Mouse (Mus musculus) midbrain, embryonic 12.5 days (tissue): ENCODE measurements around the gene Slc7a15. TPM values are rescaled to one million over a fixed set of nuclear protein-coding genes. Genes with fewer than 3 reads are reported as not detected.
A peak's percentile ranks its signal among the peaks of the same experiment; 100 is the strongest.
"Not testable (repeated sequence)": the region's sequence is repeated elsewhere in the genome, so short reads cannot be mapped to it uniquely, and the experiment has no call there.

Experiments used
- ATAC-seq: fragments of 200-750 bp; cut with Nextera tagmentation; 2 replicates; pipeline ENCODE4 v1.8.0; 2017; ENCODE audit warnings: low read depth, moderate TSS enrichment, moderate library complexity; ENCODE audit not compliant: low FRiP score
- H3K27ac ChIP-seq: fragments of 300-500 bp; sonication (generic); replicated peaks from 2 replicates; pipeline ENCODE4 v1.5.1; 2016; ENCODE audit warnings: mild to moderate bottlenecking
- H3K27me3 ChIP-seq: fragments of 300-500 bp; sonication (generic); 2 replicates; pipeline ENCODE4 v1.6.1; 2016; ENCODE audit warnings: mild to moderate bottlenecking
- H3K36me3 ChIP-seq: fragments of 300-500 bp; sonication (generic); 2 replicates; pipeline ENCODE4 v1.6.1; 2016
- H3K4me1 ChIP-seq: fragments of 300-500 bp; sonication (generic); 2 replicates; pipeline ENCODE4 v1.6.1; 2016
- H3K4me2 ChIP-seq: fragments of 300-500 bp; sonication (generic); replicated peaks from 2 replicates; pipeline ENCODE4 v1.6.1; 2016; ENCODE audit warnings: mild to moderate bottlenecking, moderate library complexity
- H3K4me3 ChIP-seq: fragments of 300-500 bp; sonication (generic); 2 replicates; pipeline ENCODE4 v1.5.1; 2016; ENCODE audit warnings: mild to moderate bottlenecking
- H3K9ac ChIP-seq: fragments of 300-500 bp; sonication (generic); replicated peaks from 2 replicates; pipeline ENCODE4 v1.6.1; 2016; ENCODE audit warnings: mild to moderate bottlenecking, moderate library complexity
- H3K9me3 ChIP-seq: fragments of 300-500 bp; sonication (generic); 2 replicates; pipeline ENCODE4 v1.6.1; 2016; ENCODE audit warnings: mild to moderate bottlenecking
- WGBS: fragments of 180-500 bp; shearing (Covaris S2); methylation state at CpG from one replicate; pipeline ENCODE4 v1.1.7; 2016; 5-methylcytosine and 5-hydroxymethylcytosine counted together
- polyA plus RNA-seq: library from polyadenylated mRNA; unstranded; fragments of >200 nt; fragmentation: Nextera tagmentation; extraction: Ambion mirVana; gene quantifications from 2 replicates; pipeline ENCODE4 v1.2.1, GENCODE M21; 2016

The Slc7a15 gene
- polyA plus RNA-seq: not detected in 2 replicates

- H3K36me3 ChIP-seq, H3K9ac ChIP-seq, H3K9me3 ChIP-seq, H3K4me2 ChIP-seq, ATAC-seq, H3K27me3 ChIP-seq, H3K27ac ChIP-seq, H3K4me1 ChIP-seq, H3K4me3 ChIP-seq: not testable (repeated sequence)
- 95% methylated on average over 7 of the region's 7 CpGs for WGBS
Observed at GRCm38 (mm10) chr12:8598966-8599365, at the start of gene Slc7a15. Gene Slc7a15 (minus strand): TSS chr12:8599066.

- not testable (repeated sequence) for H3K4me2 ChIP-seq, H3K36me3 ChIP-seq, H3K4me3 ChIP-seq, H3K27me3 ChIP-seq, H3K9ac ChIP-seq, H3K9me3 ChIP-seq, H3K27ac ChIP-seq, H3K4me1 ChIP-seq, ATAC-seq
- WGBS: 74% methylated on average over 8 of the region's 8 CpGs
Observed at GRCm38 (mm10) chr12:8648211-8648610, 49.3 kb upstream of the Slc7a15 start.

- 7% methylated on average over 10 of the region's 10 CpGs for WGBS
- no peaks in the 10 kb centered on the region for H3K27me3 ChIP-seq
- ATAC-seq: peak; percentile 65
Observed at GRCm38 (mm10) chr12:8641425-8641735, 42.5 kb upstream of the Slc7a15 start.

GRCm38 (mm10) chr12:8640711-8641424 lies 42.0 kb upstream of the Slc7a15 start:
- Histone ChIP-seq H3K27me3 (no peaks in the 10 kb centered on the region), H3K4me3 (peak overlapping the region; percentile 83), H3K4me2 (peak overlapping the region; percentile 56), H3K9ac (peak overlapping the region; percentile 80), H3K27ac (peak overlapping the region; percentile 92), H3K9me3 (no peaks in the 10 kb centered on the region), H3K4me1 (no peaks in the 10 kb centered on the region), H3K36me3 (no peaks in the 10 kb centered on the region)
- ATAC-seq: peak; percentile 99
- under 1% methylated on average over 41 of the region's 47 CpGs for WGBS

More at GRCm38 (mm10) chr12:8641425-8641735, 42.5 kb upstream of the Slc7a15 start:
- H3K4me2 ChIP-seq: peak overlapping the region; percentile 56
- H3K4me1 ChIP-seq: no peaks in the 10 kb centered on the region
- H3K9me3 ChIP-seq: no peaks in the 10 kb centered on the region
- H3K27ac ChIP-seq: peak overlapping the region; percentile 92; the same call in 1 of the 2 replicates
- H3K4me3 ChIP-seq: peak overlapping the region; percentile 83
- peak overlapping the region; percentile 80 for H3K9ac ChIP-seq
- no peaks in the 10 kb centered on the region for H3K36me3 ChIP-seq

- Histone ChIP-seq H3K9ac (peak overlapping the region; percentile 28; the same call in 1 of the 2 replicates), H3K4me3 (peak overlapping the region; percentile 83), H3K4me2 (peak overlapping the region; percentile 56)
- WGBS: 6% methylated on average over 2 of the region's 2 CpGs
- H3K27me3 ChIP-seq, H3K27ac ChIP-seq, H3K36me3 ChIP-seq, H3K9me3 ChIP-seq, ATAC-seq, H3K4me1 ChIP-seq: not testable (repeated sequence)
Observed at GRCm38 (mm10) chr12:8640186-8640585, 41.3 kb upstream of the Slc7a15 start.

- not testable (repeated sequence) for H3K4me3 ChIP-seq, H3K9me3 ChIP-seq, H3K4me2 ChIP-seq, H3K9ac ChIP-seq, H3K27ac ChIP-seq, ATAC-seq, H3K4me1 ChIP-seq, H3K27me3 ChIP-seq, H3K36me3 ChIP-seq
- WGBS: 72% methylated on average over 10 of the region's 10 CpGs
Observed at GRCm38 (mm10) chr12:8638411-8639087, 39.7 kb upstream of the Slc7a15 start.

GRCm38 (mm10) chr12:8636945-8637344 lies 38.1 kb upstream of the Slc7a15 start:
- H3K36me3 ChIP-seq: no peaks in the 10 kb centered on the region
- no peaks in the 10 kb centered on the region for H3K4me1 ChIP-seq
- H3K9ac ChIP-seq: no peak overlapping the region
- 96% methylated on average over 14 of the region's 14 CpGs for WGBS
- H3K9me3 ChIP-seq: no peaks in the 10 kb centered on the region
- H3K27ac ChIP-seq: no peak overlapping the region
- no peak for ATAC-seq
- no peak overlapping the region for H3K4me3 ChIP-seq
- no peaks in the 10 kb centered on the region for H3K27me3 ChIP-seq
- no peak overlapping the region for H3K4me2 ChIP-seq

- no peak overlapping the region for H3K4me2 ChIP-seq
- 94% methylated on average over 4 of the region's 4 CpGs for WGBS
- ATAC-seq: 0 out of 2 replicates have a peak, but pooled peaks have one; percentile 53
Observed at GRCm38 (mm10) chr12:8635546-8635945, 36.7 kb upstream of the Slc7a15 start.

GRCm38 (mm10) chr12:8634306-8634705 lies 35.4 kb upstream of the Slc7a15 start:
- H3K27me3 ChIP-seq: no peaks in the 10 kb centered on the region
- H3K4me2 ChIP-seq: no peak overlapping the region
- no peaks in the 10 kb centered on the region for H3K4me1 ChIP-seq
- no peak overlapping the region for H3K9ac ChIP-seq
- 95% methylated on average over 1 of the region's 1 CpGs for WGBS
- no peak overlapping the region for H3K4me3 ChIP-seq
- no peaks in the 10 kb centered on the region for H3K9me3 ChIP-seq
- no peaks in the 10 kb centered on the region for H3K36me3 ChIP-seq
- no peak overlapping the region for H3K27ac ChIP-seq
- no peak for ATAC-seq

More at GRCm38 (mm10) chr12:8635546-8635945, 36.7 kb upstream of the Slc7a15 start:
- no peak overlapping the region for H3K9ac ChIP-seq
- no peaks in the 10 kb centered on the region for H3K36me3 ChIP-seq
- H3K4me3 ChIP-seq: no peak overlapping the region
- H3K27ac ChIP-seq: no peak overlapping the region
- H3K27me3 ChIP-seq: no peaks in the 10 kb centered on the region
- no peaks in the 10 kb centered on the region for H3K4me1 ChIP-seq
- no peaks in the 10 kb centered on the region for H3K9me3 ChIP-seq

- ATAC-seq: no peak
- Histone ChIP-seq H3K36me3 (no peaks in the 10 kb centered on the region), H3K4me2 (no peak overlapping the region), H3K4me1 (no peaks in the 10 kb centered on the region), H3K4me3 (no peak overlapping the region), H3K27ac (no peak overlapping the region), H3K27me3 (no peaks in the 10 kb centered on the region), H3K9ac (no peak overlapping the region), H3K9me3 (no peaks in the 10 kb centered on the region)
- WGBS: 84% methylated on average over 2 of the region's 2 CpGs
Observed at GRCm38 (mm10) chr12:8632737-8633365, 34.0 kb upstream of the Slc7a15 start.

- Histone ChIP-seq H3K4me3 (no peak overlapping the region), H3K4me1 (no peaks in the 10 kb centered on the region), H3K9me3 (no peaks in the 10 kb centered on the region), H3K36me3 (no peaks in the 10 kb centered on the region), H3K27me3 (no peaks in the 10 kb centered on the region), H3K27ac (no peak overlapping the region), H3K9ac (no peak overlapping the region), H3K4me2 (no peak overlapping the region)
- WGBS: 89% methylated on average over 1 of the region's 1 CpGs
- ATAC-seq: no peak
Observed at GRCm38 (mm10) chr12:8631691-8632090, 32.8 kb upstream of the Slc7a15 start.

GRCm38 (mm10) chr12:8629537-8629936 lies 30.7 kb upstream of the Slc7a15 start:
- Histone ChIP-seq H3K36me3 (no peaks in the 10 kb centered on the region), H3K9me3 (no peaks in the 10 kb centered on the region), H3K9ac (no peak overlapping the region), H3K4me3 (no peak overlapping the region), H3K4me1 (no peaks in the 10 kb centered on the region), H3K27me3 (no peaks in the 10 kb centered on the region), H3K27ac (no peak overlapping the region), H3K4me2 (no peak overlapping the region)
- ATAC-seq: no peak
- 95% methylated on average over 6 of the region's 6 CpGs for WGBS
